In genomic region chr2:165473003-165473402, GRCm38 (mm10) we compare ENCODE assay signal across 9 mouse cellular contexts. TPM values are rescaled to one million over a fixed set of nuclear protein-coding genes. Genes with fewer than 3 reads are reported as not detected.
A peak's percentile ranks its signal among the peaks of the same experiment; 100 is the strongest.
DNase-seq lines count a peak whose midpoint lies in the region; ATAC-seq and TF ChIP-seq lines count a peak whose summit lies in the region.
"Had no signal": no experiment of that assay in that cellular context is flagged by ENCODE, and none has a peak within 500 bp of the region (broad histone marks: within the 10 kb centered on the region; RNA-seq: fewer than 3 reads in every experiment).

Gene Slc13a3 (minus strand): TSS chr2:165473230.

- no peaks in the 10 kb centered on the region for H3K9me3 ChIP-seq in E14TG2a.4 (ENCODE audit: low read length)
- H3K9me3 ChIP-seq in hindbrain, embryonic 10.5 days, result no peaks in the 10 kb centered on the region
- no peaks in the 10 kb centered on the region for H3K9me3 ChIP-seq in midbrain, embryonic 15.5 days

- H3K27ac ChIP-seq in hindbrain, embryonic 10.5 days, result peak within 1 kb of the TSS; percentile 30; the same call in 1 of the 2 replicates
- H3K27ac ChIP-seq in midbrain, embryonic 15.5 days, result no peak within 1 kb of the TSS

- no peaks in the 10 kb centered on the region for H3K36me3 ChIP-seq in E14TG2a.4 (ENCODE audit: insufficient read depth, low read length)
- no peaks in the 10 kb centered on the region for H3K36me3 ChIP-seq in hindbrain, embryonic 10.5 days
- no peaks in the 10 kb centered on the region for H3K36me3 ChIP-seq in midbrain, embryonic 15.5 days (replicated peaks)

- TF ChIP-seq CTCF in E14TG2a.4 (conservative IDR thresholded peaks at IDR 0.05; ENCODE audit: low read length), result no peak

- intact Hi-C loops in left cerebral cortex, postnatal 25 days (cut with DNase I), result no loop called here

- peaks cover under 1% of the 10 kb centered on the region for H3K4me1 ChIP-seq in E14TG2a.4 (replicated peaks; ENCODE audit: low read depth, low read length)
- H3K4me1 ChIP-seq in hindbrain, embryonic 10.5 days (replicated peaks), result peaks cover 43% of the 10 kb centered on the region
- H3K4me1 ChIP-seq in midbrain, embryonic 15.5 days, result peaks cover 10% of the 10 kb centered on the region

- peaks cover 61% of the 10 kb centered on the region for H3K27me3 ChIP-seq in E14TG2a.4 (ENCODE audit: insufficient read depth, low read length)
- H3K27me3 ChIP-seq in hindbrain, embryonic 10.5 days (ENCODE audit: insufficient read depth, poor library complexity, severe bottlenecking), result peaks cover 45% of the 10 kb centered on the region
- H3K27me3 ChIP-seq in midbrain, embryonic 15.5 days (replicated peaks), result peaks cover 19% of the 10 kb centered on the region

- H3K4me2 ChIP-seq in midbrain, embryonic 15.5 days, result peak within 1 kb of the TSS; percentile 53

- H3K4me3 ChIP-seq in E14TG2a.4 (replicated peaks; ENCODE audit: low read length), result peak within 1 kb of the TSS; percentile 69
- peak within 1 kb of the TSS; percentile 43 for H3K4me3 ChIP-seq in hindbrain, embryonic 10.5 days
- H3K4me3 ChIP-seq in midbrain, embryonic 15.5 days, result peak within 1 kb of the TSS; percentile 15

- 3% methylated on average over 35 of the region's 35 CpGs for WGBS in hindbrain, embryonic 10.5 days
- 2% methylated on average over 34 of the region's 35 CpGs for WGBS in midbrain, embryonic 15.5 days

- ATAC-seq in midbrain, embryonic 15.5 days (replicated peaks), result no peak

- peak; percentile 15 to 17 for DNase-seq in adrenal gland, postnatal 36 days
- no peak for DNase-seq in adrenal gland, adult 8-10 months
- DNase-seq in hindbrain, embryonic 10.5 days (ENCODE audit: low spot score), result no peak
- peak in 1 of 2 experiments; percentile 28 for DNase-seq in left cerebral cortex, postnatal 25 days (ENCODE audit: low spot score in 2 of 2)
- DNase-seq in right cerebral cortex, postnatal 36 days (ENCODE audit: low spot score in 2 of 2), result no peak
- no peak for DNase-seq in gastrocnemius, postnatal 4 days (ENCODE audit: low spot score in 2 of 2)

- H3K9ac ChIP-seq in midbrain, embryonic 15.5 days, result 0 out of 2 replicates have a peak within 1 kb of the TSS, but pooled peaks have one; percentile 16

RNA-seq across cellular contexts. Expression of gene Slc13a3, which starts in this region (rescaled TPM):
- total RNA-seq in adrenal gland, postnatal 36 days (2021), result 1 to 10 TPM in 1 of 2 experiments, under 1 TPM in 1; 0.72 to 1.3 TPM
- total RNA-seq in adrenal gland, adult 8-10 months (2022), result 1 to 10 TPM; 1.1 to 1.5 (median 1.4) TPM
- polyA plus RNA-seq in hindbrain, embryonic 10.5 days (2016; fragmentation: Nextera tagmentation; extraction: Ambion mirVana), result 0.84 and 1.1 TPM in 2 replicates
- total RNA-seq in left cerebral cortex, postnatal 25 days (2021), result 10 to 100 TPM; 16.4 to 17.8 TPM
- polyA plus RNA-seq in midbrain, embryonic 15.5 days (2015; fragmentation: Nextera tagmentation; extraction: Ambion mirVana), result 10.1 and 11.5 TPM in 2 replicates
- total RNA-seq in gastrocnemius, postnatal 4 days (2021), result 1 to 10 TPM in 1 of 2 experiments, under 1 TPM in 1; 0.44 to 1.2 TPM
- total RNA-seq: common myeloid progenitor, adult 5-6 weeks had no signal

Comparison
In these comparisons a context has a peak if more than half of its experiments do, and no peak if none do; other contexts are left out.
1. RNA of gene Slc13a3 (total RNA-seq): 16.4 to 17.8 TPM in left cerebral cortex, postnatal 25 days; 1.1 to 1.5 TPM in adrenal gland, adult 8-10 months, 0.72 to 1.3 TPM in adrenal gland, postnatal 36 days and 0.44 to 1.2 TPM in gastrocnemius, postnatal 4 days; every median in the first group is over 4 times any median in the second.
2. DNase-seq: peak in adrenal gland, postnatal 36 days (2 of 2); none in adrenal gland, adult 8-10 months (single experiment), hindbrain, embryonic 10.5 days (single experiment), right cerebral cortex, postnatal 36 days (0 of 2) and gastrocnemius, postnatal 4 days (0 of 2).
3. H3K4me3 ChIP-seq: peak in every context shown above with its lines; median percentile 69 in E14TG2a.4; 43 in hindbrain, embryonic 10.5 days; 15 in midbrain, embryonic 15.5 days.